Mouse (Mus musculus) embryonic fibroblast, embryonic 13.5 days (primary cell): Measurements from ENCODE around the gene Sytl5.

Source experiments
- CTCF ChIP-seq: IDR thresholded peaks from 2 replicates; pipeline ENCODE4 v1.5.1; 2011; ENCODE audit warnings: mild to moderate bottlenecking, control low read depth, low read length, moderate library complexity, borderline replicate concordance; ENCODE audit not compliant: insufficient read depth
- POLR2A ChIP-seq: IDR thresholded peaks from 2 replicates; pipeline ENCODE4 v1.6.1; 2011; ENCODE audit warnings: low read depth, mild to moderate bottlenecking, control low read depth, low read length, moderate library complexity

DNA sequence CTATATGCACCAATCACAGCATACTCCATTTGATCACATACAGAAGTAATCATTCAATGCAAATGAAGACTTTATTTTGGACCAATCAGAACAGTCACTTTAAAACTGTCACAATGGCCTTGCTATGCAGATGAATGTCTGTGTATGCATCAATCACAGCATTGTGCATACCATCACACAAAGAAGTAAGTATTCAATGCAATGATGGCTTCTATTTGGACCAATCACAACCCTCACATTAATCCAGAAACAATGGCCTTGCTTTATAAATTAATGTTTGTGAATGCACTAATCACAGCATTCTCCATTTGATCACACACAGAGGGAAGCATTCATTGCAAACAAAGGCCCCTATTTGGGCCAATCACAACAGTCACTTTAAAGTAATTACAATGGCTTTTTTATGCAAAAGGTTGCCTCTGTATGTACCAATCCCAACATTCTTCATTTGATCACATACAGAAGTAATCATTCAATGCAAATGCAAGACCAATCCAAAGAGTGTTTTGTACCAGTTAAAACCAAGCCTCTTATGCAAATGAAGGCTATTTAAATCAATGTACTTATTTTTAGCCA, 98.8 kb downstream of the Sytl5 start:
- TF ChIP-seq CTCF: no peak
- TF ChIP-seq POLR2A: no peak
